Mouse (Mus musculus): Measurements from ENCODE around the gene Rilpl1. TPM values are rescaled to one million over a fixed set of nuclear protein-coding genes. Genes with fewer than 3 reads are reported as not detected.

Rilpl1 gene
- polyA plus RNA-seq, 1 experiment, result 2.9 TPM

- Histone ChIP-seq H3K27me3 (ENCODE audit: control insufficient read depth, insufficient read depth, low read length) (no peaks in the 10 kb centered on the region), H3K4me3 (ENCODE audit: low read depth, low read length) (peak overlapping the region; percentile 65), H3K27ac (ENCODE audit: insufficient read depth, low read depth, low read length) (peak overlapping the region; percentile 100), H3K36me3 (ENCODE audit: control insufficient read depth, insufficient read depth, low read length) (no peaks in the 10 kb centered on the region), H3K4me1 (ENCODE audit: control insufficient read depth, insufficient read depth, insufficient read length, low read length) (no peaks in the 10 kb centered on the region; the same call in 1 of the 2 replicates)
- under 1% methylated on average over 13 of the region's 13 CpGs for WGBS
- no peak for TF ChIP-seq POLR2A (IDR thresholded peaks at IDR 0.05; ENCODE audit: low read depth, low read length)
- TF ChIP-seq CTCF (IDR thresholded peaks at IDR 0.05; ENCODE audit: extremely low read depth, insufficient read length, insufficient replicate concordance, low read depth, low read length), result no peak
These were observed 48.7 kb downstream of the Rilpl1 start for GRCm38 (mm10) chr5:124482436-124482965.

DNA sequence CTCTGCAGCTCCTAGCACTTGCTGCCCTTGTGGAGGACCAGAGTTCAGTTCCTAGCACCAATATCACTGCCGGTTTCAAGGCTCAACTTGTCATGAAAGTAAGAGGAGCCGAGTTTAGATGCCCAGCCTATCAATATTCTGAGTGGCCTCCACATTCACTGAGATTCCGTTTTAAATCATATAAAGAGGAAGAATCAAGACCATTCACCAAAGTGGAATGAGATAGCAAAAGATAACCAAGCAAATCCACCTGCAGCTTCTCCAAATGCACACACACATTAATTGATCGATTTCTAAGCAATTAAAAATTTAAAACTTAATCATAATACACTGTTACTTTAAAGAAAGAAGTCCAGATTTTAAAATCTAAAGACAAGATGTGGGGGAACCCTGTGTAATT, 49.5 kb downstream of the Rilpl1 start:
- H3K27ac ChIP-seq (ENCODE audit: insufficient read depth, low read depth, low read length), result no peak overlapping the region
- H3K4me1 ChIP-seq (ENCODE audit: control insufficient read depth, insufficient read depth, insufficient read length, low read length), result no peaks in the 10 kb centered on the region; the same call in 1 of the 2 replicates
- H3K27me3 ChIP-seq (ENCODE audit: control insufficient read depth, insufficient read depth, low read length), result no peaks in the 10 kb centered on the region
- WGBS, result 85% methylated on average over 4 of the region's 4 CpGs
- H3K36me3 ChIP-seq (ENCODE audit: control insufficient read depth, insufficient read depth, low read length), result no peaks in the 10 kb centered on the region
- TF ChIP-seq POLR2A (IDR thresholded peaks at IDR 0.05; ENCODE audit: low read depth, low read length) (no peak), CTCF (IDR thresholded peaks at IDR 0.05; ENCODE audit: extremely low read depth, insufficient read length, insufficient replicate concordance, low read depth, low read length) (no peak)
- no peak overlapping the region for H3K4me3 ChIP-seq (ENCODE audit: low read depth, low read length)

- Histone ChIP-seq H3K27ac (ENCODE audit: insufficient read depth, low read depth, low read length) (no peak overlapping the region), H3K4me1 (ENCODE audit: control insufficient read depth, insufficient read depth, insufficient read length, low read length) (peaks cover 5% of the 10 kb centered on the region), H3K36me3 (ENCODE audit: control insufficient read depth, insufficient read depth, low read length) (no peaks in the 10 kb centered on the region), H3K27me3 (ENCODE audit: control insufficient read depth, insufficient read depth, low read length) (no peaks in the 10 kb centered on the region), H3K4me3 (ENCODE audit: low read depth, low read length) (no peak overlapping the region)
- 83% methylated on average over 4 of the region's 4 CpGs for WGBS
- TF ChIP-seq CTCF (IDR thresholded peaks at IDR 0.05; ENCODE audit: extremely low read depth, insufficient read length, insufficient replicate concordance, low read depth, low read length) (no peak), POLR2A (IDR thresholded peaks at IDR 0.05; ENCODE audit: low read depth, low read length) (no peak)
These were observed 51.1 kb downstream of the Rilpl1 start for GRCm38 (mm10) chr5:124480119-124480518.

- TF ChIP-seq POLR2A (IDR thresholded peaks at IDR 0.05; ENCODE audit: low read depth, low read length), result no peak
- TF ChIP-seq CTCF (IDR thresholded peaks at IDR 0.05; ENCODE audit: extremely low read depth, insufficient read length, insufficient replicate concordance, low read depth, low read length), result no peak
- no peaks in the 10 kb centered on the region for H3K27me3 ChIP-seq (ENCODE audit: control insufficient read depth, insufficient read depth, low read length)
- 72% methylated on average over 1 of the region's 1 CpGs for WGBS
These were observed 52.4 kb downstream of the Rilpl1 start for GRCm38 (mm10) chr5:124478873-124479204.

DNA sequence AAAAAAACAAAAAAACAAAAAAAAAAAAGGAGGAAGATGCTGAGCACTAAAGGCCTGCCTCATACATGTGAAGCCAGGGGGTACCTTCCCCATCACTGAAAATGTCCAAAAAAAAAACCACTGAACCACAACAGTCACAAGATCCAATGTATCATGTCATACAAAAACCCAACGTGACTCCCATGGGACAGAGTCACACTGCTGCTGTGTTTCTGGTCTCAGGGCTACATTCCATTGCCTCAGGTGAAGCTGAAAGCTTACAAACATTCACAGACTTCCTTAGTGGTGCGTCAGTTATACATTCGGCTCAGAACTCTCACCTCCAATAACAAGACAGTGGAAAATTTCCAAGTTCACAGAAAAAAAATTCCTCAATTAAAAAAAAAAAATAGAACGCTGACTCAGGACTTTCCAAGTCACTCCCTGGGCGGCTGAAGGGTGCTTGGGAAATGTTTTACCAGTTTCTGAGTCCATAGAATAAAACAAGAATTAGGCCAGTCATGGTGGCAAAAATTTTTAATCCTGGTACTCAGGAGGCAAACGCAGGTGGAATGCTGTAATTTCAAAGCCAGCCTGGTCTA, 60.5 kb downstream of the Rilpl1 start:
- TF ChIP-seq POLR2A (IDR thresholded peaks at IDR 0.05; ENCODE audit: low read depth, low read length), result no peak
- TF ChIP-seq CTCF (IDR thresholded peaks at IDR 0.05; ENCODE audit: extremely low read depth, insufficient read length, insufficient replicate concordance, low read depth, low read length), result no peak
- WGBS, result 86% methylated on average over 6 of the region's 6 CpGs

More at GRCm38 (mm10) chr5:124478873-124479204, 52.4 kb downstream of the Rilpl1 start:
- H3K36me3 ChIP-seq (ENCODE audit: control insufficient read depth, insufficient read depth, low read length), result no peaks in the 10 kb centered on the region
- H3K4me3 ChIP-seq (ENCODE audit: low read depth, low read length), result no peak overlapping the region
- H3K4me1 ChIP-seq (ENCODE audit: control insufficient read depth, insufficient read depth, insufficient read length, low read length), result peaks cover 6% of the 10 kb centered on the region; the same call in 1 of the 2 replicates
- H3K27ac ChIP-seq (ENCODE audit: insufficient read depth, low read depth, low read length), result peak overlapping the region; percentile 72

GRCm38 (mm10) chr5:124469486-124469885, 61.7 kb downstream of the Rilpl1 start:
- H3K4me3 ChIP-seq (ENCODE audit: low read depth, low read length), result no peak overlapping the region
- TF ChIP-seq POLR2A (IDR thresholded peaks at IDR 0.05; ENCODE audit: low read depth, low read length) (no peak), CTCF (IDR thresholded peaks at IDR 0.05; ENCODE audit: extremely low read depth, insufficient read length, insufficient replicate concordance, low read depth, low read length) (no peak)
- H3K4me1 ChIP-seq (ENCODE audit: control insufficient read depth, insufficient read depth, insufficient read length, low read length), result no peaks in the 10 kb centered on the region
- H3K36me3 ChIP-seq (ENCODE audit: control insufficient read depth, insufficient read depth, low read length), result peaks cover 26% of the 10 kb centered on the region
- no peak overlapping the region for H3K27ac ChIP-seq (ENCODE audit: insufficient read depth, low read depth, low read length)
- WGBS, result 96% methylated on average over 6 of the region's 6 CpGs
- no peaks in the 10 kb centered on the region for H3K27me3 ChIP-seq (ENCODE audit: control insufficient read depth, insufficient read depth, low read length)

More for the DNA sequence above, 60.5 kb downstream of the Rilpl1 start:
- Histone ChIP-seq H3K4me3 (ENCODE audit: low read depth, low read length) (no peak overlapping the region), H3K27me3 (ENCODE audit: control insufficient read depth, insufficient read depth, low read length) (no peaks in the 10 kb centered on the region), H3K36me3 (ENCODE audit: control insufficient read depth, insufficient read depth, low read length) (peaks cover 22% of the 10 kb centered on the region), H3K27ac (ENCODE audit: insufficient read depth, low read depth, low read length) (no peak overlapping the region), H3K4me1 (ENCODE audit: control insufficient read depth, insufficient read depth, insufficient read length, low read length) (peaks cover 6% of the 10 kb centered on the region; the same call in 1 of the 2 replicates)

GRCm38 (mm10) chr5:124468365-124468764, 62.8 kb downstream of the Rilpl1 start:
- Histone ChIP-seq H3K4me1 (ENCODE audit: control insufficient read depth, insufficient read depth, insufficient read length, low read length) (no peaks in the 10 kb centered on the region), H3K27me3 (ENCODE audit: control insufficient read depth, insufficient read depth, low read length) (no peaks in the 10 kb centered on the region), H3K36me3 (ENCODE audit: control insufficient read depth, insufficient read depth, low read length) (peaks cover 26% of the 10 kb centered on the region), H3K4me3 (ENCODE audit: low read depth, low read length) (no peak overlapping the region), H3K27ac (ENCODE audit: insufficient read depth, low read depth, low read length) (no peak overlapping the region)
- TF ChIP-seq CTCF (IDR thresholded peaks at IDR 0.05; ENCODE audit: extremely low read depth, insufficient read length, insufficient replicate concordance, low read depth, low read length), result no peak
- TF ChIP-seq POLR2A (IDR thresholded peaks at IDR 0.05; ENCODE audit: low read depth, low read length), result no peak
- 82% methylated on average over 7 of the region's 7 CpGs for WGBS
